Mouse (Mus musculus) left cerebral cortex, adult 9 months (tissue): ENCODE data around the gene Ndufa3.

Experiments
- DNase-seq, 2 experiments: peaks; one replicate each; pipeline ENCODE4 v3.0.0; 2022; ENCODE audit warnings: low spot score in 2 of 2

Gene Ndufa3

GRCm38 (mm10) chr7:3610437-3610836, 6.7 kb upstream of the Ndufa3 start:
- DNase-seq: no peak

- no peak for DNase-seq
Observed at GRCm38 (mm10) chr7:3611006-3611405, 6.2 kb upstream of the Ndufa3 start.

- DNase-seq: no peak
Observed at GRCm38 (mm10) chr7:3614021-3614420, 3.2 kb upstream of the Ndufa3 start.

GRCm38 (mm10) chr7:3616057-3616388, 1.1 kb upstream of the Ndufa3 start, which contains the start of gene Oscar:
TSS of gene Oscar (minus strand) at chr7:3616157.
- no peak for DNase-seq

- no peak for DNase-seq
Observed at GRCm38 (mm10) chr7:3616389-3617241, 558 bp upstream of the Ndufa3 start.

GRCm38 (mm10) chr7:3629030-3629429, 11.9 kb downstream of the Ndufa3 start:
- no peak for DNase-seq

GRCm38 (mm10) chr7:3629543-3630477, 12.6 kb downstream of the Ndufa3 start, which contains the start of the genes Tfpt and Prpf31:
TSS of gene Tfpt (minus strand) at chr7:3629929.
TSS of gene Prpf31 (plus strand) at chr7:3629985.
- DNase-seq: peak; percentile 86 to 94

- no peak for DNase-seq
Observed at GRCm38 (mm10) chr7:3630478-3630815, 13.3 kb downstream of the Ndufa3 start.

- no peak for DNase-seq
Observed at GRCm38 (mm10) chr7:3643412-3643811, 26.2 kb downstream of the Ndufa3 start.

- DNase-seq: no peak
Observed at GRCm38 (mm10) chr7:3643843-3644242, 26.7 kb downstream of the Ndufa3 start.

- no peak for DNase-seq
Observed at GRCm38 (mm10) chr7:3644348-3644671, 27.1 kb downstream of the Ndufa3 start.

GRCm38 (mm10) chr7:3644672-3645487, 27.7 kb downstream of the Ndufa3 start, which contains the start of gene Cnot3:
TSS of gene Cnot3 (plus strand) at chr7:3645268.
- peak; percentile 100 for DNase-seq

- DNase-seq: peak in 1 of 2 experiments; percentile 28
Observed at GRCm38 (mm10) chr7:3645488-3646025, 28.4 kb downstream of the Ndufa3 start.

- no peak for DNase-seq
Observed at GRCm38 (mm10) chr7:3646188-3646587, 29.0 kb downstream of the Ndufa3 start.

GRCm38 (mm10) chr7:3646641-3647040, 29.5 kb downstream of the Ndufa3 start:
- DNase-seq: no peak

GRCm38 (mm10) chr7:3656966-3657365, 39.8 kb downstream of the Ndufa3 start:
- no peak for DNase-seq

- DNase-seq: no peak
Observed at GRCm38 (mm10) chr7:3658578-3658977, 41.4 kb downstream of the Ndufa3 start.

- no peak for DNase-seq
Observed at GRCm38 (mm10) chr7:3664524-3665214, 47.5 kb downstream of the Ndufa3 start.

GRCm38 (mm10) chr7:3665215-3666114, 48.3 kb downstream of the Ndufa3 start, which contains the start of gene Leng1:
TSS of gene Leng1 (minus strand) at chr7:3665840.
- peak; percentile 92 to 98 for DNase-seq

- DNase-seq: no peak
Observed at GRCm38 (mm10) chr7:3666921-3667391, 49.8 kb downstream of the Ndufa3 start.
